Mouse (Mus musculus): Measurements from ENCODE around the gene B230104I21Rik. TPM values are rescaled to one million over a fixed set of nuclear protein-coding genes. Genes with fewer than 3 reads are reported as not detected.

The B230104I21Rik gene
- polyA plus RNA-seq, 2 experiments from 2014 or later: not detected

DNA sequence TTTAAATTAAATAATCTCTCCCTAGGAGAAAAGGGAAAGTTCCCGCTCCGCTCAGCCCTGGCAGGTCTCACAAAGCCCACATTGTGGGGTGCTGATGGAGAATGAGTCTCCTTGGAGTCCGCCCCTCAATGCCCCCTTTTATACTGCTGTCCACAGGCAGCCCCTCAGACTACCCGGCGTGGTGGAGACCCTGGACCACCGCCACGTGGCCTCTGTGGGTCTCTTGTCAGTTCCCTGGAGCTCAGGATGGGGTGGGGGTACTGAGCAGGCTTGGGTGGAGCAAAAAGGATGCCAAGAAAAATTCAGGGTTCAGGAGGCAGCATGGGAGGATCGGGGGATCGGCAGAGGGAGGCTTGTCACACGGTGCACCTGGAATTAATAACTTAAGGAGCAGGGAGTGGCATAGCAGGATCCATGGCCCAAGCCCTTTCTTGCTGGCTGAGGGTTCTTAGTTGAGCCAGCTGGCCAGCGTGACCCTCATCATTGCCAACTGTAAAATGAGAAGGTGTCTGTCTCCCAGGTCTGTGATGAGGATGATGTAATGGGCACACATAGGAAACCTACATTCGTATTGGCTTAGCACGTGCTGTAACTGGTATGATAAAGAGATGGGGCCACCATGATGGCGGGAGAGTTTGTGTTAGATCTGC lies 60.9 kb downstream of the B230104I21Rik start:
- no peak for ATAC-seq

Other genes starting within 250 kb of the B230104I21Rik start
- not detected for gene Trp73, start 195.9 kb upstream of the B230104I21Rik start, polyA plus RNA-seq (2017; shearing (Covaris generic))
- gene Wrap73, start 193.8 kb upstream of the B230104I21Rik start, polyA plus RNA-seq (2017; shearing (Covaris generic)): 10 to 100 TPM; 27.0 to 28.9 TPM
- gene Tprgl, start 175.5 kb upstream of the B230104I21Rik start, polyA plus RNA-seq (2017; shearing (Covaris generic)): 10 to 100 TPM; 11.4 to 28.4 TPM
- gene Megf6, start 165.4 kb upstream of the B230104I21Rik start, polyA plus RNA-seq (2017; shearing (Covaris generic)): not detected
- gene Arhgef16, start 34.5 kb upstream of the B230104I21Rik start, polyA plus RNA-seq (2017; shearing (Covaris generic)): under 1 TPM in 1 of 2 experiments, not detected in 1; 0.39 TPM